Mouse (Mus musculus) hindbrain, embryonic 16.5 days (tissue): Measurements from ENCODE around the gene Dcbld1. TPM values are rescaled to one million over a fixed set of nuclear protein-coding genes. Genes with fewer than 3 reads are reported as not detected.
"Not testable (repeated sequence)": the region's sequence is repeated elsewhere in the genome, so short reads cannot be mapped to it uniquely, and the experiment has no call there.

Experiments used
- ATAC-seq: fragments of 200-750 bp; cut with Nextera tagmentation; 2 replicates; pipeline ENCODE4 v1.8.0; 2017; ENCODE audit warnings: moderate TSS enrichment, moderate library complexity
- H3K27ac ChIP-seq: fragments of 300-500 bp; sonication (generic); 2 replicates; pipeline ENCODE4 v1.5.1; 2014; ENCODE audit warnings: low read depth, mild to moderate bottlenecking, control low read depth, low read length, moderate library complexity
- H3K27me3 ChIP-seq: fragments of 300-500 bp; sonication (generic); replicated peaks from 2 replicates; pipeline ENCODE4 v1.6.1; 2014; ENCODE audit warnings: low read length; ENCODE audit not compliant: control insufficient read depth, insufficient read depth
- H3K36me3 ChIP-seq: fragments of 300-500 bp; sonication (generic); 2 replicates; pipeline ENCODE4 v1.6.1; 2014; ENCODE audit warnings: mild to moderate bottlenecking, low read length, moderate library complexity, mixed read lengths; ENCODE audit not compliant: control insufficient read depth, insufficient read depth
- H3K4me1 ChIP-seq: fragments of 300-500 bp; sonication (generic); 2 replicates; pipeline ENCODE4 v1.6.1; 2014; ENCODE audit warnings: low read depth, low read length; ENCODE audit not compliant: control insufficient read depth, insufficient read depth
- H3K4me2 ChIP-seq: fragments of 300-500 bp; sonication (generic); 2 replicates; pipeline ENCODE4 v1.6.1; 2014; ENCODE audit warnings: mild to moderate bottlenecking, low read length, control low read depth, moderate library complexity
- H3K4me3 ChIP-seq: fragments of 300-500 bp; sonication (generic); 2 replicates; pipeline ENCODE4 v1.5.1; 2014; ENCODE audit warnings: mild to moderate bottlenecking, low read length, control low read depth, moderate library complexity
- H3K9ac ChIP-seq: fragments of 300-500 bp; sonication (generic); 2 replicates; pipeline ENCODE4 v1.6.1; 2014; ENCODE audit warnings: low read depth, mild to moderate bottlenecking, control low read depth, low read length, moderate library complexity
- H3K9me3 ChIP-seq: fragments of 300-500 bp; sonication (generic); 2 replicates; pipeline ENCODE4 v1.6.1; 2014; ENCODE audit warnings: mild to moderate bottlenecking, low read length, moderate library complexity; ENCODE audit not compliant: control insufficient read depth
- WGBS: fragments of 180-500 bp; shearing (Covaris S2); extraction: QIAGEN DNeasy Blood & Tissue Kit; methylation state at CpG from one replicate; pipeline ENCODE4 v1.1.7; 2014; 5-methylcytosine and 5-hydroxymethylcytosine counted together
- polyA plus RNA-seq: library from polyadenylated mRNA; unstranded; fragments of >200 nt; fragmentation: Nextera tagmentation; extraction: Ambion mirVana; gene quantifications from 2 replicates; pipeline ENCODE4 v1.2.1, GENCODE M21; 2015

Gene Dcbld1
- polyA plus RNA-seq, 1 experiment from 2014 or later = 21.0 TPM

DNA sequence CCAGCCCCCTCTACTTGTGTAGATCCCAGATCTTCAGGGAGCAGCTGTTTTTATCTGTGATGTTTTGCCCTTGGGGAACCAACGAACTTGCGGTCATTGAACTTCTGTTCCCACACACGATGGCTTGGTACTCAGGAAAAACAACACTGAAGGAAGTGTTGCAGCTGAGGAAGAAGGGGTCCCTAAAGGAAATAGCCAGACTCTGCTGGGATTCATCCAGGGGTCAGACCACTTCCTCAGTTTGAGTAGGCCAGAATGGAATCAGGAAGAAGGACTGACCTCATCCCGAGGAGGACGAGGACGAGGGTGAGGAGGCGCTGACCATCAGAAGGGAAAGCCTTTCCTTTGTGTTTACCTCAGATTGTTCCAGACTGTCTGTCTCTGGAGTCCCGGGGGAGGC, 75.8 kb downstream of the Dcbld1 start:
- Histone ChIP-seq H3K9ac (no peak overlapping the region), H3K4me1 (no peaks in the 10 kb centered on the region), H3K4me2 (no peak overlapping the region), H3K4me3 (no peak overlapping the region), H3K36me3 (peaks cover 2% of the 10 kb centered on the region; the same call in 1 of the 2 replicates), H3K27me3 (no peaks in the 10 kb centered on the region), H3K9me3 (no peaks in the 10 kb centered on the region), H3K27ac (no peak overlapping the region)
- 84% methylated on average over 8 of the region's 8 CpGs for WGBS
- no peak for ATAC-seq

DNA sequence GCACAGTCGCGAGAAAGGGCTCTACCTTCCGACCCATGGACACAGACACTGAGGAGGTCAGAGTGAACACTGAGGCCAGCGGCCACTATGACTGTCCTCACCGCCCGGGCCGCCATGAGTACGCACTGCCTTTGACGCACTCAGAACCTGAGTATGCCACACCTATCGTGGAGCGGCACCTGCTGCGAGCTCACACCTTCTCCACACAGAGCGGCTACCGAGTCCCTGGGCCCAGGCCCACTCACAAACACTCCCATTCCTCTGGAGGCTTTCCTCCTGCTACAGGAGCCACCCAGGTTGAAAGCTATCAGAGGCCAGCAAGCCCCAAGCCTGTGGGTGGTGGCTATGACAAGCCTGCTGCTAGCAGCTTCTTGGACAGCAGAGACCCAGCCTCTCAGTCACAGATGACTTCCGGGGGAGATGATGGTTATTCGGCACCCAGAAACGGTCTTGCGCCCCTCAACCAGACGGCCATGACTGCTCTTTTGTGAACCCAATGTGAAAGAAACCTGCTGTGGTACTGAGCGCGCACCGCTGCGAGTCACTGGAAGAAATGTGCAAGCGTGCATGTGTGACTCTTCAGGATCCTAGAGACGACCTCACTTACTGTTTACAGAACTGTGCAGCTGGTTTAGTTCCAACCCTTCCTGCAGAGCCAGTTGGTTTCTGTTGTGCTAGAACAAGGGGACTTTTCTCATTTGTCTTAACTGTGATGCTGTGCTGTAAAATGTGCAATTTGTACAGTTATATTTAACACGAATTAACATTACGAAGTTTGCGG, 86.3 kb downstream of the Dcbld1 start:
- 91% methylated on average over 28 of the region's 28 CpGs for WGBS
- H3K4me3 ChIP-seq = no peak overlapping the region

DNA sequence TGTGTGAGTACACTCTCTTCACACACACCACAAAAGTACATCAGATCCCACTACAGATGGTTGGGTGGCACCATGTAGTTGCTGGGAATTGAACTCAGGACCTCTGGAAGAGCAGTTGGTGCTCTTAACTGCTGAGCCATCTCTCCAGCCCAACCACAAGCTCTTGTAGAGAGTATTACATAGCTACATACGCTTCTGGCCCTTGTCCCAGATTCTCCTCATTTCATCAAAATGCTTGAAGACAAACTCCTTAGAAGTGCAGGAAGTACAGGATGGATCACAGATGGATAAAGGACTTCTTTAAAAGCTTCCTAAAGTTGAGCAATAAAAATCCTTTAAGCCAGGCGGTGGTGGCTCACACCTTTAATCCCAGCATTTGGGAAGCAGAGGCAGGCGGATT, 88.5 kb downstream of the Dcbld1 start:
- 96% methylated on average over 3 of the region's 3 CpGs for WGBS
- Histone ChIP-seq H3K9me3 (no peaks in the 10 kb centered on the region), H3K27ac (no peak overlapping the region), H3K9ac (no peak overlapping the region), H3K36me3 (0 out of 2 replicates have a peak, but pooled peaks cover 4% of the 10 kb centered on the region), H3K4me2 (no peak overlapping the region), H3K4me1 (no peaks in the 10 kb centered on the region), H3K27me3 (no peaks in the 10 kb centered on the region), H3K4me3 (no peak overlapping the region)
- ATAC-seq = no peak

More for the DNA sequence above, 86.3 kb downstream of the Dcbld1 start:
- Histone ChIP-seq H3K9me3 (no peaks in the 10 kb centered on the region), H3K4me2 (no peak overlapping the region), H3K27me3 (no peaks in the 10 kb centered on the region), H3K9ac (no peak overlapping the region), H3K4me1 (no peaks in the 10 kb centered on the region), H3K27ac (no peak overlapping the region), H3K36me3 (0 out of 2 replicates have a peak, but pooled peaks cover 4% of the 10 kb centered on the region)
- no peak for ATAC-seq

DNA sequence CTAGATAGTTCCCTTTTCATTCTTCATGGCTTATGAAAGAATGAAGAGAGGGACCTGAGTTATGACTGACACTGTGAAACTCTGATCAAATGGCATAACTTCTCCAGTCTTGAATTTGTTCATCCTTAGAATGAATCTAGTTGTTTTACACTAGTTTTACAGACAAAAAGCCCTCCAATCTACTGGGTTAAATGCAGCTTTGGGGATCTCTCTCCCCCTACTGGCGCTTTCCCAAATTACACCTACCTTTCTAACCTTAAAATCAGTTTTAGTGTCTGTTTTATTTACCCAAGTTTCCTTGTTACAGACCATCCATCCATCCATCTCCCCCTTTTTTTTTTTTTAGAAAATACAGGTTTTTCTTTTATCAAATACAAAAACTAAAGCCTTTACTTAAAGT, 97.6 kb downstream of the Dcbld1 start:
- peaks cover 3% of the 10 kb centered on the region; the same call in 1 of the 2 replicates for H3K36me3 ChIP-seq
- no peaks in the 10 kb centered on the region for H3K27me3 ChIP-seq
- H3K9me3 ChIP-seq = no peaks in the 10 kb centered on the region
- no peak overlapping the region for H3K9ac ChIP-seq
- H3K4me2 ChIP-seq = no peak overlapping the region
- ATAC-seq = no peak
- no peaks in the 10 kb centered on the region for H3K4me1 ChIP-seq
- no peak overlapping the region for H3K27ac ChIP-seq
- H3K4me3 ChIP-seq = no peak overlapping the region
- WGBS = 6% methylated on average over 1 of the region's 1 CpGs

DNA sequence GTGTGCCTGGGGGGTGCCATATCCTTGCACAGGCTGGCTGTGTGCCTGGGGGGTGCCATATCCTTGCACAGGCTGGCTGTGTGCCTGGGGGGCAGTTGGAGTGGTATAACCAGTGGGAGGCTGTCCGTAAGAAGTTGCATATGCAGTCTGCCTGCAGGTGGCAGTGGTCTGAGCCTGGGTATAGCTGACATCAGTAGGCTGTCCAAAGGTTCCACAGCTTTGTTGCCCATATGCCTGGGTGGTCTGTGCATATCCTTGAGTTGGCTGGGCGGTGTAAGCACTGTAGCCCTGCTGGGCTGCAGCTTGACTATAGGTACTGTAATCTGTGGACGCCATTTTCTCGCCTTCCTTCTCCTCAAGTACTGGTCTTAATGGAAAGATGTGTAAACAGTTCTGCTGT, 109.9 kb downstream of the Dcbld1 start:
- not testable (repeated sequence) for H3K27me3 ChIP-seq, H3K4me3 ChIP-seq, H3K9ac ChIP-seq, H3K27ac ChIP-seq, H3K9me3 ChIP-seq, H3K4me2 ChIP-seq, H3K4me1 ChIP-seq, ATAC-seq
- peaks cover 18% of the 10 kb centered on the region for H3K36me3 ChIP-seq
- WGBS = 91% methylated on average over 4 of the region's 4 CpGs

DNA sequence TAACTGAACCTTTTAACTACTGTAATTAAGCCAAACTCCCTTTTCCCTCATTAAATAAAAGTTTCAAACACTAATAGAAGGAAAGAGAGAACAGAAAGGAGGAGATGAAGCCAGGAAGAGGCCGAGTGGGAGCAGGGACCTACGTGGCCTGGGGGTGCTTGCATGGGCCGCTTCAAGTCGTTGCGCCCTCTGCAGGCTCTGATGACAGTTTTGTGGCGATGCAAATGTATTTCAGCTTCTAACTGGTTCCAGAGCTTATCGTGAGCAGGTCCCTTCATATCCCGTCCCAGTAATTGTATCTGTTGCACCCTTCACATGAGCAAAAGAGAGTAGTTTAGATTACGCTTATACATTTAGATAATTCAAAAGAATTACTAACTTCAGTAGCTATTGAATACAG, 119.8 kb downstream of the Dcbld1 start:
- WGBS = 69% methylated on average over 9 of the region's 9 CpGs
- ATAC-seq = no peak
- Histone ChIP-seq H3K4me2 (no peak overlapping the region), H3K9ac (no peak overlapping the region), H3K36me3 (peaks cover 16% of the 10 kb centered on the region), H3K27me3 (no peaks in the 10 kb centered on the region), H3K4me3 (no peak overlapping the region), H3K9me3 (no peaks in the 10 kb centered on the region), H3K27ac (no peak overlapping the region), H3K4me1 (no peaks in the 10 kb centered on the region)

DNA sequence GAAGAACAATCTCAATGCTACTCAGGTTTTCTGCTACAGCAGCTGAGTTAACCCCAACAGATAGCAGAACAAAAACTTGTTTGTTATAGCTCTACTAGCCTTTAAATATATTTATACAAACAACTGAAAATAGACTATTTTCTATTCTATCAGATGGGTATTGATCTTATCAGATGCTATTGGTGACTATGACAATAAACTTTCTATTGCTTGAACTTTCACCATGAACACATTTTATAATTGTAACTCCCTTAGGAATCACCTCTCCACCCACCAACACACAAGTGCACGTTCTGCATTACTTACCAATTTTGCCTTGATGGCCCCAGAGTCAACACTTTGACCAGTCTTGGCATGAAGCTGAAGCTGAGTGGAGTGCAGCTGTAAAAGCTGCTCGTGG, 125.0 kb downstream of the Dcbld1 start, which contains the start of gene Gm26741:
TSS of gene Gm26741 (plus strand) at position 301 of the 400 bp plus-strand sequence.
- no peak for ATAC-seq
- H3K9me3 ChIP-seq = no peaks in the 10 kb centered on the region
- peaks cover 2% of the 10 kb centered on the region; the same call in 1 of the 2 replicates for H3K36me3 ChIP-seq
- H3K9ac ChIP-seq = no peak within 1 kb of the TSS
- no peaks in the 10 kb centered on the region for H3K27me3 ChIP-seq
- whole genome bisulfite sequencing = 79% methylated on average over 2 of the region's 2 CpGs
- no peak within 1 kb of the TSS for H3K4me3 ChIP-seq
- no peak within 1 kb of the TSS for H3K4me2 ChIP-seq
- no peak within 1 kb of the TSS for H3K27ac ChIP-seq
- H3K4me1 ChIP-seq = no peaks in the 10 kb centered on the region

DNA sequence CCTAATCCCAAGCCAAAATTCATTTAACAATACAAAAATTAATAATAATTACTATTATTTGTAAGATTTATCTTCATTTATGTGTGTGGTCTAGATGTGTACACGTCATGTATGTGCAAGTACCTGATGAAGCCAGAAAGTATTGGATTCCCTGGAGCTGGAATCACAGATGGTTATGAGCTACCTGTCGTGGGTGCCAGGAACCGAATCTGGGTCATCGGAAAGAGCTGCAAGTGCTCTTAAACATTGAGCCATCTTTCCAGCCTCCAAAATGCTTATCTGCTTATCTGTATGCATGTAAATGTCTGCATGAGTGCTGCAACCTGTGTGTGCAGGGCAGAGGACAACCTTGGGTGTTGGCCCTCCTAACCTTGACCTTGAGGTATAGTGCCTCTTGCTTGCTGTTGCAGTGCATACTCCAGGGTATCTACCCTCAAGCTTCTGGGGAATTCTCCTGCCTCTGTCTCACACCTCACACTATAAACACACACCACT, 126.9 kb downstream of the Dcbld1 start:
- H3K9me3 ChIP-seq = no peaks in the 10 kb centered on the region
- no peaks in the 10 kb centered on the region for H3K4me1 ChIP-seq
- no peak overlapping the region for H3K4me2 ChIP-seq
- no peak overlapping the region for H3K4me3 ChIP-seq
- no peak overlapping the region for H3K27ac ChIP-seq
- H3K9ac ChIP-seq = no peak overlapping the region
- ATAC-seq = no peak
- no peaks in the 10 kb centered on the region for H3K27me3 ChIP-seq
- H3K36me3 ChIP-seq = peaks cover 2% of the 10 kb centered on the region; the same call in 1 of the 2 replicates
- WGBS = 97% methylated on average over 4 of the region's 4 CpGs

DNA sequence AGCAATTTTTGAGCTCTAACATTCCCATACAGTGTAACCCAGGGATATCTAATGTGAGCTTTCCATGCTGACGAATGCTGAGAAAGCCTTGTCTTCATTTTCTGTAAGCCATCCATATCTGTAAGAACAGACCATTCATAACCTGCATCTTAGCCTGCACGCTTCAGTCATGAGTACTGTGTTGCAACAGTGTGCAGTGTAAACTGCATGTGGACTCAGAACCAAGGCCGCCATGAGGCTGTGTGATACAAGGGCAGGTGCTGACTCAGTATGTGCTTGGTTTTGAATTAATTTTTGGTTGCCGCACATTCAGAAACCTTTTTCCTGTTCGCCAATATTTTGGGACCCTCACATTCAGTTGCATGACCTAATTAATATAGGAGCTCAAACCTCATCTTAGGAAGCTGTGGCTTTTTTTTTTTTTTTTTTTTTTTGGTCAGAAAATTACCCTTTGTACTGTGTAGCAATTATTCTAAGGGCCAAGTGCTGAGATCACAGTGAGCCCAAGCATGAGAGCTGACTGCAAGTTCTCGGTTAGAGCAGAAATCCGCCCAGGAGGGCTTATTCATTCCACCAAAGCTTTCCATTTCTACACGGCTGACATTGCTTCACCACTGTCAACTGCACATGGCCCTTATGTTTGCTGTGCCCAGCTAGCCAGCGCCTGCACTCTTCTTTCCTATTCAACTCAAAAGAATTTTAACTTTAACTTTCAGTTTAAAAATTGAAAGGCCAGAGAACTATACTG, 127.6 kb downstream of the Dcbld1 start:
- Histone ChIP-seq H3K4me3 (no peak overlapping the region), H3K9me3 (no peaks in the 10 kb centered on the region), H3K36me3 (peaks cover 2% of the 10 kb centered on the region; the same call in 1 of the 2 replicates), H3K9ac (no peak overlapping the region), H3K4me2 (no peak overlapping the region), H3K27me3 (no peaks in the 10 kb centered on the region), H3K27ac (no peak overlapping the region), H3K4me1 (no peaks in the 10 kb centered on the region)
- 91% methylated on average over 9 of the region's 9 CpGs for WGBS
- ATAC-seq = no peak
